Mouse (Mus musculus) 416B (cell line): ENCODE data around the gene Med13.
"Not testable (repeated sequence)": the region's sequence is repeated elsewhere in the genome, so short reads cannot be mapped to it uniquely, and the experiment has no call there.

Experiments
- DNase-seq: peaks from one replicate; pipeline ENCODE4 v3.0.0; 2011; ENCODE audit warnings: low read depth

Gene Med13

GRCm38 (mm10) chr11:86378981-86379380 lies 21.6 kb upstream of the Med13 start:
- DNase-seq = no peak

- no peak for DNase-seq
Measured at GRCm38 (mm10) chr11:86377841-86378240, 20.4 kb upstream of the Med13 start.

- DNase-seq = no peak
Measured at GRCm38 (mm10) chr11:86376707-86377106, 19.3 kb upstream of the Med13 start.

GRCm38 (mm10) chr11:86375086-86375485 lies 17.7 kb upstream of the Med13 start:
- no peak for DNase-seq

- DNase-seq = no peak
Measured at GRCm38 (mm10) chr11:86371266-86371665, 13.9 kb upstream of the Med13 start.

- no peak for DNase-seq
Measured at GRCm38 (mm10) chr11:86369860-86370259, 12.5 kb upstream of the Med13 start.

- no peak for DNase-seq
Measured at GRCm38 (mm10) chr11:86369003-86369402, 11.6 kb upstream of the Med13 start.

DNA sequence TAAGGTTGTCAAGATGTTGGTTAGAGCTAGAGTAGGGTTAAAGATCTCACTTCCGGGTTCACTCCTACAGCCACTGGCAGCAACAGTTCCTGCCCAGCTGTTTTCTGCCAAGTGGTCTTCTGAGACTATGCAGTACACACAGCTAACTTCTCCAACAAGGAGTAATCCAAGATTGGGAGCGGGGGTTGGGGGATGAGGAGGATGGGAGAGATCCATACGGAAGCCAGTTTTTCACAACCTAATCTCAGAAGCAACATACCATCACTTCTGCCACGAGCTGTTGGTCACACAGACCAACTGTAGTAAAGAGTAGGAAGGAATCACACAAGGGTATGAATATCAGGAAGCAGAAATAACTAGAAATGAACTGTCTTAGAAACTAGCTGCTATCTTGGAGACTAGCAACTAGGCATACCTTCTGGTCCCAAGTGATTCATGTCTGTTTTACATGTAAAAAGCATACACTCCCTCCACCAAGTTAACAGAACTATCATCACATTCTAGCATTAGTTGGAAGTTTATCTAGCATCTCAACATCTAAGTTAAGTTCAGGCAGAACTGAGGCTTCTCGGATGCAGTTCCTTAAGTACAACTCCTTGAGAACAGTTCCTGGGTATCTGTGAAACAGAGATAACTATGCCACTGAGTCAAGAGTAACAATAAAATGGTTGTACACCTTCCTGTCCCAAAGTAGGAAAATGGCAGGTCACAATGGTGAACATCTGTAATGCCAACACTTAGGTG lies 7.5 kb upstream of the Med13 start:
- DNase-seq = no peak

DNA sequence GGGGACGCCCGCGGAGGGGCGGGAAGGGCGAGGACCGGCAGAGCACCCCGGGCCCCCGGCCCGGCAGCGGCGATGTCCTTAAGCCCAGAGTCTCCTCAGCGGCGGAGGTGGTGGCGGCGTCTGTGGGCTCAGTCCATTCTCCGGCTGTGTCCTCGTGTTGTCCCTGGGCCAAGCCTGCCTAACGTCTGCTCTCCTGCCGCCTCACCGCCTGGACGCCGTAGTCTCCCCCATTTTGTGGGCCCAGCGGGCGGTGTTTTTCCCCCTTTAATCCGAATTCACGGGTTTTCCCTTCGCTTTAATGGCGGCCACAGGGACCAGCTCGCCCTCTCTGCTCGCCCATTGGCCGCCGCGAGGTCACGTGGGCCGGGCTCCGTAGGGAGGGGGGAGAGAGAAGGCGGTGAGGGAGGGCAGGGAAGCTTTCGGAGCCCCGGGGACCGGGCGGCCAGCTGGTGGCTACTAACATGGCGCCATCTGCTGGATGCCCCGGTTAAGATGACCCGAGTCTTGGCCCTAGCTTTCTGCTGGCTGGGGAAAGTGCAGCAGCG lies 654 bp upstream of the Med13 start:
- DNase-seq = peak; percentile 97

GRCm38 (mm10) chr11:86356007-86356853 lies 1.2 kb downstream of the Med13 start:
- DNase-seq = peak; percentile 79

GRCm38 (mm10) chr11:86353586-86353985 lies 3.8 kb downstream of the Med13 start:
- DNase-seq = no peak

DNA sequence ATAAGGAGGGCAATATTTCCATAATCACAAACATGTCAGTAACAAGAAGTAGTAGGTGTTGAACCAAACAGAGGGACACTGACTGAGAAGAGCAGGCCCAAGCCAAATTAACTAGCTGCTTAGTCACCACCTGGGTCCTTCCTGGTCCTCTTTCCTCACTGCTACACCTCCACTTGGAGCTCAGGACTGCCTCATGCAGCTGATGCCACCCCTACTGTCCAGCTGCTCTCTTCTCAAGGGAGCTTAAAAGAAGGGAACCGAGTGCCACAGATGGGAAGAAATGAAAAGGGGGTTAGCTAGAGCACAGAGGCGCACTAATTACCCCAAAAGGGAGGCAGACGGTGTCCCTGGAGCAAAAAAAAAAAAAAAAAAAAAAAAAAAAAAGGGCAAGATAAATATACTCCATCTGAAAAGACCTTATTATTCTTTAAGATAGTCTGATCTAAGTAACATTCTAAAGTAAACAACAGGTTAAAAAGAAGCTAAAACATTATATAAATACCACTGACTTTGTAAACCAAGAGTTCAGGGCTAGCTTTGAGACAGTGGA lies 5.6 kb downstream of the Med13 start:
- DNase-seq = peak; percentile 23

DNA sequence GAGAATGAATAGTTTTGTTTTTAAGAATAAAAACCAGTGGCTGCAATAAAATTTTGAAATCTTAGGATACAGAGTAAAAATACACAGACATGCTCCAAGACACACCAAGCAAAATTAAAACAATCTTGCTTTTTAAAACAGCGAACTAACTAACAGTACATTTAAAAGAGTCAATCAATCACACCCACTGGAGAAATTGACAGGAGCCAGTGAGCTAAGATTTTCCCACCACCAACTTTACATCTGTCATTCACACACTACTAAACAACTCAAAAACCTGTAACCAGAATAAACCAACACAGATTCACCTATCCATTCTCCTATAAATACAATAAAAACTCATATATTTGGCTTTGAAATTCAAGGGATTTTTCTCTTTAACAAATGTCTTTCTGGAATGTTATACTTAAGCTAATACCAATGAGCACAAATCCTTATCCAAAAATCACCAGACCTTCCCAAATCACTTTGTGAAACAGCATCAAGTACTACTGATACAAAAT lies 6.7 kb downstream of the Med13 start:
- no peak for DNase-seq

DNA sequence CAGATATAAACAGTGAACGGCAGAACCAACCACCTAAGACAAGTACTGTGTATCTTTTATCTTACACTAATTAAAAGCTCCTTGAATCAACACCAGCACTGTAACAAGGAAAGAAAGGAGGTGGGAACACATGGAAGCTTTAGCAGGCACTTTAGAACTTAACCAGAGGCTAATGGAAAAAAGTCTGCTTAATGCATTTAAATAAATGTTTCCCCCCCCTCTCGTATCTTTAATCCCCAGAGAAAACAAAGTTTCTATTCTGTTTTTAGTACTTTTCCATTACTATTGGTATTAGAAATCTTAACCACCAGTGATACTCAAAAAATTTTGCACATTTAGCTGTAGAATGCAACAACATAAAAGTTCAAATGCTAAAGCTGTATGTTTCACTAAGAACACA lies 8.1 kb downstream of the Med13 start:
- DNase-seq = no peak

GRCm38 (mm10) chr11:86348872-86349271 lies 8.5 kb downstream of the Med13 start:
- no peak for DNase-seq

DNA sequence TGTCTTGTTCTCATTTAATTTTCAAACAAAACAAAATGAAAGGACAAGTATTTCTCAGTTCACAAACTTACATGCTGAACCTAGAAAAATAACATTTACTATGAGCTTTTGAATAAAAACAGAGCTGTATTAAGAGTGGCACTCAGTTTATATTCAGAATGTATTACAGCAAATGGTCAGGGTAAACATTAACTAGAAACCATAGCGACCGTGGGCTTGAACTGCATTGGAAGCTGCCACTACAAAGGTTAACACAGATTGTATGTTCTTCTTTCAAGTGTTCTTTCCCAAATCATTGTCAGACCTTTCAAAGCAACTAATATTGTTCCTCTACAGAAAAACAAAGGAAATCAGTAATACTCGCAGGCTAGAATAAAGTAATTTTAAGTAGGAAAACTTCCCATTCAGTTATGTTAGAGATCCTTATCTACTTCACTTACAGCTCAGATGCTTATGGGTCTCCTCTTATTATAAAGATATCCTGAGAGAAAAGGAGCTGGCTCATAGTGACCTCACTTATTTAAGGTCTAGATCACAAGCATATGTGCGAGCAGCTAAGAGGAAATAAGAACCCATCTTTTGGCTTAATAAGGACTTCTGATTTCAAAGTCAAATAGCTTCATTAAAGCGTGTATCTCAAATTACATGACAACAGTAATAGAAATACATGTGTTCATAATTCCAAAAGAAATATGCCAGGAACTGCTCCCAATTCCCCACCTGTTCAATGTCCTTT lies 9.8 kb downstream of the Med13 start:
- DNase-seq = no peak

DNA sequence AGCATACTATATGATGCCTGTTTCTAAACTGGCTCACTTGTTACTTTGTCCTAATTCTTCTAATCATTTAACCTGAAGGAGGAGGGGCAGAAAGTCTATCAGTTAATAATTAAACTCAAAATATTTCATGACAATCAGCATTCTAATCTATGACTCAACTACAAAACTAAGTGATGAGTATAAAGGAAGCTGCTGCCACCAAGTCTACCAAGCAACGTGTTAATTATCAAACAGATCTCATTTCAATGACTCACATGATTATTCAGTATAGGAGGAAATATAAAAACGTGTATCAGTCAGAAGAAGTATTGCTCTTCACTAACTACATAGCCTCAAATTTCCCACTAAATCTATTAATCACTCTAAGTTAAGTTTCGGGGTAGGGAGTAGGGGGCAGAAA lies 10.9 kb downstream of the Med13 start:
- peak; percentile 73 for DNase-seq

DNA sequence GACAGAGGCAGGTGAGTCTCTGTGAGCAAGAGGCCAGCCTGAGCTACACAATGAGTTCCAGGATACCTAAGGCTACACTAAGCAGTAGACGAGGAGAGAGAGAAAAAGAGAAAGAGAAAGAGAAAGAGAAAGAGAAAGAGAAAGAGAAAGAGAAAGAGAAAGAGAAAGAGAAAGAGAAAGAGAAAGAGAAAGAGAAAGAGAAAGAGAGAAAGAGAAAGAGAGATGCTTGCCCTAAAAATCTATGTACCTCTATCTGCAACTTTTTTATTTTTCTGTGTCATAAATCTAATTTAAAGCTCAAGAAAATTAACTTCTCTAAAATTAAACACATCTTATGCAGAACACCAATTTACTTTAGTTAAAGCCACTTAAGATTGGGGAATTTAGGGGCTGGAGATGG lies 12.5 kb downstream of the Med13 start:
- not testable (repeated sequence) for DNase-seq

DNA sequence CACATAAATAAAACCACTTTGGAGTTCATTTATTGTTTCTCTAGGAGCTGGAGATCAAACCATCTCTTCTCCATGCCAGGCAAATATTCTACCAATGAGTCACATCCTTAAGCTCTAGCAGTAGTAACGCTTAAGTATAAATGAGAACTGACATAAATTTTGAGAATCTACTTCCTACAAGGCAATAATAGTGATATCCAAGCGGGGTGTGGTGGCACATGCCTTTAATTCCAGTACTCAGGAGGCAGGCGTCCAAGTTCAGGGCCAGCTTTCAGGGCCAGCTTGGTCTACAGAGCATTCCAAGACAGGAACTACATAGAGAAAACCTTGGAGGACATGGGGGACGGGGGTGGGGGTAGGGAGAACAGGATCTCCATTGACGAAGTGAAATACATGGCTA lies 33.2 kb downstream of the Med13 start:
- DNase-seq = peak; percentile 21

DNA sequence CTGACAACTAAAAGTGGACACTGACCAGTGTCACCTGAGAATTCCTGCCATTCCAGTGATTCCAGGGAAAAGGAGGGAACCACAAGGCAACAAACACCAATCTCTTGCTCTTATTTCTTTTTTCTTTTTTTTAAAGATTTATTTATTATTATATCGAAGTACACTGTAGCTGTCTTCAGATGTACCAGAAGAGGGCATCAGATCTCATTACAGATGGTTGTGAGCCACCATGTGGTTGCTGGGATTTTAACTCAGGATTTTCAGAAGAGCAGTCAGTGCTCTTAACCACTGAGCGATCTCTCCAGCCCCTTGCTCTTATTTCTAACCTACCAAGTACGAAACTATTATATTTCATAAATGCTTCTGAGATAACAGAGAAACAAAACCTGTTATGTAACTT lies 42.4 kb downstream of the Med13 start:
- peak; percentile 39 for DNase-seq

DNA sequence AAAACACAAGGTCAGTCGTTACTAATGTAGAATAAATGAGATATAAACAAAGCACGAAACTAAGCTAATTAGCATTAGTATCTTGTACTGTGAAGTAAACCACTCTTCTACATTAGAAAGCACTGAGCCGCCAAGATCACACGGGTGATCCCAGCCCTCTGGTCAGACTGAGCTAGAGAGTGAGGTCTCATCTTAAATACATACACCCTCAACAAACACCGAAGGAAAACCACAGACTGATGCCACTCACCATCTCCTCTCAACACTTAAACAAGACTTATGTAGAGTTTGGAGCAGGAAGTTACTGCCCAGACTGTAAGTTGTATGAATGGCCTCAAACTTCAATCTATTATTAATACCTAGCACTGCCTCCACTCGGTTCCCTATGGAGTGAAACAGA lies 47.1 kb downstream of the Med13 start:
- peak; percentile 68 for DNase-seq

DNA sequence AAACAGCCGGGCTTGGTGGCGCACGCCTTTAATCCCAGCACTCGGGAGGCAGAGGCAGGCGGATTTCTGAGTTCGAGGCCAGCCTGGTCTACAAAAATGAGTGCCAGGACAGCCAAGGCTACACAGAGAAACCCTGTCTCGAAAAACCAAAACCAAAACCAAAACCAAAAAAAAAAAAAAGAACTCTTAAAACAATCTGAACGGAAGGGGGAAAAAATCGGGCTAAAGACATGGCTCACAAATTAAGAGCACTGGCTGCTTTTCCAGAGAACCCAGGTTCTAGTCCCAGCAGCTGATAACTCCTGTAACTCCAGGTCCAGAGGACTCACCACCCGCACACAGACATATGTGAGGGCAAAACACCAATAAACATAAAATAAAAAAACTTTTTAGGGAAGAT lies 65.2 kb downstream of the Med13 start:
- DNase-seq = not testable (repeated sequence)
